ENCODE assay signal across 10 mouse cellular contexts in the genomic region with DNA sequence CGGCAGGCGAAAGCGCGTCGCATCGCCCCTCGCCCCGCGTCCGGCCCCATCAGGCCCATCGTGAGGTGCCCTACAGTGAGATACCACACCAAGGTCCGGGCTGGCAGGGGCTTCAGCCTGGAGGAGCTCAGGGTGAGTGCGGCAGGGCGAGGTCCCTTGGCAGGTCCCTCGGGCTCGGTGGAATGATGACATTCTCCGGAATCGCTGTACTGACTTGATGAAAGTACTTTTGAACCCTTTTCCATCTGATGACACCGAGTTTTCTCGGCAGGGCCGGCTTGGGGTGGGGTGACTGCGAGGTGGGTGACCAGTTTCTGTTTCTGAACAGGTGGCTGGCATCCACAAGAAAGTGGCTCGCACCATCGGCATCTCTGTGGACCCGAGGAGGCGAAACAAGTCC. TPM values are rescaled to one million over a fixed set of nuclear protein-coding genes. Genes with fewer than 3 reads are reported as not detected.
A peak's percentile ranks its signal among the peaks of the same experiment; 100 is the strongest.
DNase-seq lines count a peak whose midpoint lies in the region; ATAC-seq and TF ChIP-seq lines count a peak whose summit lies in the region.
"Not testable (repeated sequence)": the region's sequence is repeated elsewhere in the genome, so short reads cannot be mapped to it uniquely, and the experiment has no call there.
"Had no signal": no experiment of that assay in that cellular context is flagged by ENCODE, and none has a peak within 500 bp of the region (broad histone marks: within the 10 kb centered on the region; RNA-seq: fewer than 3 reads in every experiment).

No protein-coding gene starts in this region.

- ATAC-seq in forebrain, embryonic 12.5 days (ENCODE audit: low FRiP score) = 0 out of 2 replicates have a peak, but pooled peaks have one; percentile 34
- 0 out of 2 replicates have a peak, but pooled peaks have one; percentile 1 for ATAC-seq in heart, postnatal 0 days (ENCODE audit: insufficient read depth, low read depth)
- ATAC-seq in liver, embryonic 12.5 days; midbrain, embryonic 12.5 days (ENCODE audit: low FRiP score, low read depth): not testable (repeated sequence)

- H3K9ac ChIP-seq in forebrain, embryonic 12.5 days = peak overlapping the region; percentile 96
- peak overlapping the region; percentile 97 for H3K9ac ChIP-seq in heart, postnatal 0 days (replicated peaks; ENCODE audit: low read depth, low read length)
- H3K9ac ChIP-seq in liver, embryonic 12.5 days = peak overlapping the region; percentile 95
- H3K9ac ChIP-seq in midbrain, embryonic 12.5 days (replicated peaks) = peak overlapping the region; percentile 99

- H3K4me1 ChIP-seq in bone marrow macrophage, adult 2 months (ENCODE audit: control insufficient read depth, insufficient read depth, low read length) = peaks cover 10% of the 10 kb centered on the region
- peaks cover 15% of the 10 kb centered on the region for H3K4me1 ChIP-seq in forebrain, embryonic 12.5 days
- not testable (repeated sequence) for H3K4me1 ChIP-seq in heart, postnatal 0 days (ENCODE audit: control insufficient read depth, insufficient read depth); kidney, adult 2 months (ENCODE audit: control insufficient read depth, insufficient read depth, low read length); small intestine, adult 2 months (ENCODE audit: control insufficient read depth, insufficient read depth, insufficient read length, low read length)
- peaks cover 22% of the 10 kb centered on the region for H3K4me1 ChIP-seq in liver, embryonic 12.5 days
- H3K4me1 ChIP-seq in midbrain, embryonic 12.5 days = peaks cover 12% of the 10 kb centered on the region

- peaks cover 37% of the 10 kb centered on the region for H3K36me3 ChIP-seq in forebrain, embryonic 12.5 days (replicated peaks)
- peaks cover 33% of the 10 kb centered on the region for H3K36me3 ChIP-seq in heart, postnatal 0 days (replicated peaks; ENCODE audit: control insufficient read depth, insufficient read depth, low read length)
- not testable (repeated sequence) for H3K36me3 ChIP-seq in kidney, adult 2 months (ENCODE audit: control insufficient read depth, insufficient read depth, low read length)
- H3K36me3 ChIP-seq in liver, embryonic 12.5 days = peaks cover 38% of the 10 kb centered on the region
- H3K36me3 ChIP-seq in midbrain, embryonic 12.5 days = peaks cover 35% of the 10 kb centered on the region
- peaks cover 26% of the 10 kb centered on the region for H3K36me3 ChIP-seq in small intestine, adult 2 months (ENCODE audit: control insufficient read depth, insufficient read depth, low read length)

- not testable (repeated sequence) for H3K27me3 ChIP-seq in forebrain, embryonic 12.5 days; heart, postnatal 0 days (ENCODE audit: control insufficient read depth, insufficient read depth, low read length); kidney, adult 2 months (replicated peaks; ENCODE audit: control insufficient read depth, insufficient read depth, low read length); liver, embryonic 12.5 days (replicated peaks); midbrain, embryonic 12.5 days; small intestine, adult 2 months (ENCODE audit: control insufficient read depth, insufficient read depth, low read length)

- peak; percentile 36 for DNase-seq in 416B (ENCODE audit: low read depth)
- DNase-seq in heart, postnatal 0 days (ENCODE audit: low spot score); kidney, adult 2 months: not testable (repeated sequence)

- TF ChIP-seq POLR2A in bone marrow macrophage, adult 2 months (IDR thresholded peaks at IDR 0.05; ENCODE audit: borderline replicate concordance, low read depth, low read length); kidney, adult 2 months (IDR thresholded peaks at IDR 0.05; ENCODE audit: low read depth, low read length); small intestine, adult 2 months (IDR thresholded peaks at IDR 0.05; ENCODE audit: low read depth, low read length): not testable (repeated sequence)

- H3K4me2 ChIP-seq in forebrain, embryonic 12.5 days = peak overlapping the region; percentile 95
- peak overlapping the region; percentile 90 for H3K4me2 ChIP-seq in heart, postnatal 0 days (ENCODE audit: low read depth, low read length)
- H3K4me2 ChIP-seq in liver, embryonic 12.5 days = peak overlapping the region; percentile 91
- peak overlapping the region; percentile 94 for H3K4me2 ChIP-seq in midbrain, embryonic 12.5 days (replicated peaks)

- not testable (repeated sequence) for H3K9me3 ChIP-seq in forebrain, embryonic 12.5 days; heart, postnatal 0 days (replicated peaks; ENCODE audit: control insufficient read depth, low read length); liver, embryonic 12.5 days (replicated peaks); midbrain, embryonic 12.5 days

- TF ChIP-seq CTCF in bone marrow macrophage, adult 2 months (IDR thresholded peaks at IDR 0.05; ENCODE audit: low read depth, low read length); heart, postnatal 0 days (IDR thresholded peaks at IDR 0.05; ENCODE audit: low read depth); kidney, adult 2 months (conservative IDR thresholded peaks at IDR 0.05; ENCODE audit: insufficient read depth, insufficient read length, low read depth, low read length); small intestine, adult 2 months (IDR thresholded peaks at IDR 0.05; ENCODE audit: extremely low read depth, insufficient read length, insufficient replicate concordance, low read depth, low read length): not testable (repeated sequence)

- H3K4me3 ChIP-seq in bone marrow macrophage, adult 2 months (ENCODE audit: insufficient read depth, low read length) = peak overlapping the region; percentile 95
- peak overlapping the region; percentile 80 for H3K4me3 ChIP-seq in forebrain, embryonic 12.5 days (replicated peaks)
- peak overlapping the region; percentile 95 for H3K4me3 ChIP-seq in heart, postnatal 0 days (ENCODE audit: low read depth, low read length)
- peak overlapping the region; percentile 90 for H3K4me3 ChIP-seq in kidney, adult 2 months (ENCODE audit: insufficient read depth, low read depth, low read length)
- H3K4me3 ChIP-seq in liver, embryonic 12.5 days = peak overlapping the region; percentile 76
- H3K4me3 ChIP-seq in midbrain, embryonic 12.5 days = peak overlapping the region; percentile 79
- H3K4me3 ChIP-seq in small intestine, adult 2 months (ENCODE audit: low read depth, low read length) = peak overlapping the region; percentile 89

- WGBS in forebrain, embryonic 12.5 days = under 1% methylated on average over 26 of the region's 26 CpGs
- under 1% methylated on average over 26 of the region's 26 CpGs for WGBS in heart, postnatal 0 days
- under 1% methylated on average over 26 of the region's 26 CpGs for WGBS in kidney, adult 2 months
- WGBS in liver, embryonic 12.5 days (ENCODE audit: insufficient replicate concordance) = under 1% methylated on average over 26 of the region's 26 CpGs
- 3% methylated on average over 26 of the region's 26 CpGs for WGBS in midbrain, embryonic 12.5 days
- 0% methylated on average over 26 of the region's 26 CpGs for WGBS in small intestine, adult 2 months

- TF ChIP-seq EP300 in heart, postnatal 0 days (IDR thresholded peaks at IDR 0.05; ENCODE audit: low read depth) = not testable (repeated sequence)

- H3K27ac ChIP-seq in bone marrow macrophage, adult 2 months (ENCODE audit: insufficient read depth, low read depth, low read length) = peak overlapping the region; percentile 76
- H3K27ac ChIP-seq in forebrain, embryonic 12.5 days = peak overlapping the region; percentile 96; the same call in 1 of the 2 replicates
- H3K27ac ChIP-seq in heart, postnatal 0 days (ENCODE audit: low read depth) = peak overlapping the region; percentile 95
- H3K27ac ChIP-seq in kidney, adult 2 months (ENCODE audit: insufficient read depth, low read depth, low read length) = peak overlapping the region; percentile 72; the same call in 1 of the 2 replicates
- H3K27ac ChIP-seq in liver, embryonic 12.5 days = peak overlapping the region; percentile 88
- H3K27ac ChIP-seq in midbrain, embryonic 12.5 days (replicated peaks) = peak overlapping the region; percentile 92
- peak overlapping the region; percentile 57; the same call in 1 of the 2 replicates for H3K27ac ChIP-seq in small intestine, adult 2 months (ENCODE audit: insufficient read depth, low read depth, low read length)

RNA-seq across cellular contexts. Expression of a gene that starts 0.7 kb away (rescaled TPM):
- 1,467 and 1,640 TPM in 2 replicates for polyA plus RNA-seq in bone marrow macrophage, adult 2 months (2012; ENCODE audit: insufficient read depth, insufficient read length, missing spikeins)
- 1,076 and 1,105 TPM in 2 replicates for polyA plus RNA-seq in forebrain, embryonic 12.5 days (2016; fragmentation: Nextera tagmentation; extraction: Ambion mirVana)
- 2,455 and 2,720 TPM in 2 replicates for total RNA-seq in heart, postnatal 0 days (2014; rRNA removed; ENCODE audit: low replicate concordance)
- 813 and 854 TPM in 2 replicates for polyA plus RNA-seq in heart, postnatal 0 days (2015; fragmentation: Nextera tagmentation; extraction: Ambion mirVana)
- 960 and 1,412 TPM in 2 replicates for polyA plus RNA-seq in kidney, adult 2 months (2012; rRNA removed)
- polyA plus RNA-seq in liver, embryonic 12.5 days (2016; fragmentation: Nextera tagmentation; extraction: Ambion mirVana) = 1,452 and 1,476 TPM in 2 replicates
- 1,023 and 1,075 TPM in 2 replicates for polyA plus RNA-seq in midbrain, embryonic 12.5 days (2016; fragmentation: Nextera tagmentation; extraction: Ambion mirVana)
- polyA plus RNA-seq in small intestine, adult 2 months (2012; rRNA removed) = 2,280 and 2,994 TPM in 2 replicates

RNA-seq across cellular contexts. Expression of a gene that starts 14.3 kb away (rescaled TPM):
- polyA plus RNA-seq in bone marrow macrophage, adult 2 months (2012; ENCODE audit: insufficient read depth, insufficient read length, missing spikeins) = not detected in 2 replicates
- polyA plus RNA-seq in forebrain, embryonic 12.5 days (2016; fragmentation: Nextera tagmentation; extraction: Ambion mirVana) = 0.29 and 0.49 TPM in 2 replicates
- 0.42 and 9.0 TPM in 2 replicates for total RNA-seq in heart, postnatal 0 days (2014; rRNA removed; ENCODE audit: low replicate concordance)
- 0.15 and 0.16 TPM in 2 replicates for polyA plus RNA-seq in heart, postnatal 0 days (2015; fragmentation: Nextera tagmentation; extraction: Ambion mirVana)
- polyA plus RNA-seq in kidney, adult 2 months (2012; rRNA removed) = 2.5 and 3.4 TPM in 2 replicates
- polyA plus RNA-seq in liver, embryonic 12.5 days (2016; fragmentation: Nextera tagmentation; extraction: Ambion mirVana) = 2.8 and 2.9 TPM in 2 replicates
- 0.45 and 0.60 TPM in 2 replicates for polyA plus RNA-seq in midbrain, embryonic 12.5 days (2016; fragmentation: Nextera tagmentation; extraction: Ambion mirVana)
- polyA plus RNA-seq in small intestine, adult 2 months (2012; rRNA removed) = 0.77 and 0.94 TPM in 2 replicates

RNA-seq across cellular contexts. Expression of a gene that starts 40.1 kb away (rescaled TPM):
- polyA plus RNA-seq in bone marrow macrophage, adult 2 months (2012; ENCODE audit: insufficient read depth, insufficient read length, missing spikeins) = 58.3 and 65.1 TPM in 2 replicates
- polyA plus RNA-seq in forebrain, embryonic 12.5 days (2016; fragmentation: Nextera tagmentation; extraction: Ambion mirVana) = 59.1 and 61.6 TPM in 2 replicates
- 72.8 and 83.1 TPM in 2 replicates for total RNA-seq in heart, postnatal 0 days (2014; rRNA removed; ENCODE audit: low replicate concordance)
- 63.3 and 65.1 TPM in 2 replicates for polyA plus RNA-seq in heart, postnatal 0 days (2015; fragmentation: Nextera tagmentation; extraction: Ambion mirVana)
- polyA plus RNA-seq in kidney, adult 2 months (2012; rRNA removed) = 137 and 150 TPM in 2 replicates
- polyA plus RNA-seq in liver, embryonic 12.5 days (2016; fragmentation: Nextera tagmentation; extraction: Ambion mirVana) = 40.0 TPM in 2 replicates
- polyA plus RNA-seq in midbrain, embryonic 12.5 days (2016; fragmentation: Nextera tagmentation; extraction: Ambion mirVana) = 58.7 and 67.9 TPM in 2 replicates
- polyA plus RNA-seq in small intestine, adult 2 months (2012; rRNA removed) = 54.1 and 132 TPM in 2 replicates

RNA-seq across cellular contexts. Expression of a gene that starts 55.3 kb away (rescaled TPM):
- polyA plus RNA-seq in bone marrow macrophage, adult 2 months (2012; ENCODE audit: insufficient read depth, insufficient read length, missing spikeins) = not detected in 2 replicates
- polyA plus RNA-seq in forebrain, embryonic 12.5 days (2016; fragmentation: Nextera tagmentation; extraction: Ambion mirVana) = 1.7 and 1.9 TPM in 2 replicates
- 1.4 and 3.4 TPM in 2 replicates for total RNA-seq in heart, postnatal 0 days (2014; rRNA removed; ENCODE audit: low replicate concordance)
- 1.6 and 2.0 TPM in 2 replicates for polyA plus RNA-seq in heart, postnatal 0 days (2015; fragmentation: Nextera tagmentation; extraction: Ambion mirVana)
- 10.8 and 11.2 TPM in 2 replicates for polyA plus RNA-seq in kidney, adult 2 months (2012; rRNA removed)
- polyA plus RNA-seq in liver, embryonic 12.5 days (2016; fragmentation: Nextera tagmentation; extraction: Ambion mirVana) = 1.7 and 2.1 TPM in 2 replicates
- 2.3 and 2.6 TPM in 2 replicates for polyA plus RNA-seq in midbrain, embryonic 12.5 days (2016; fragmentation: Nextera tagmentation; extraction: Ambion mirVana)
- 0.19 and 0.41 TPM in 2 replicates for polyA plus RNA-seq in small intestine, adult 2 months (2012; rRNA removed)
- total RNA-seq: left cerebral cortex, postnatal 25 days had no signal
- polyA plus RNA-seq: activated CD4-positive, CD25-positive, alpha-beta regulatory T cell, adult 4 months had no signal
